Mouse (Mus musculus) heart, adult 18-20 months (tissue): ENCODE data around the gene Znrf4. TPM values are rescaled to one million over a fixed set of nuclear protein-coding genes. Genes with fewer than 3 reads are reported as not detected.

ENCODE experiments used
- DNase-seq, 2 experiments: peaks; one replicate each; pipeline ENCODE4 v3.0.0; 2021 to 2022; ENCODE audit warnings: mixed read lengths in 1 of 2
- long read RNA-seq, 2 experiments: library from polyadenylated mRNA; stranded (forward); transcript quantifications; one replicate each; pipeline ENCODE4 v2.0.0; 2021
- total RNA-seq, 2 experiments: library from RNA; stranded (reverse); gene quantifications; 2 replicates each; pipeline ENCODE4 v1.2.3; 2021

Znrf4 gene
- total RNA-seq, result not detected
- long read RNA-seq, experiment 1, result 0 reads
- long read RNA-seq, experiment 2, result 0 reads

DNA sequence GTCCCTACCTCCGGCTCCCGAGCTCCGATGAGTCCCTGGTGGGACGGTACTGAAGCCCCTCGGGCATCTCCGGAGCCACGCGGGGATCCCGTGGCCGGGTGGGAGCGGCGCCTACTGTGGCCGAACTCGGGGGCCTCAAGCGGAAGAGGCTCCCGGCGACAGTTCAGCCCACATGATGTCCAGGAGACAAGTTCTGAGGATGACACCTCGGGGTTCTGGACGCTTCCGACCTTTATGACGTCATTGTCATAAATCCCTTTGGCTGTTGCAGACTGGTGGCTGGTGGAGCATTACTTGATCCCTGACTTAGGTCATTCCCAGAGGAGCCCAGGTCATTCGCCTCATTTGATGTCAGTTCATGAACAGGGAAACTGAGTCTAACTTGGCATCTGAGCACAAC lies at the start of gene Znrf4:
Gene Znrf4, minus strand, starts transcription at position 122 of the 400 bp plus-strand sequence.
- no peak for DNase-seq

DNA sequence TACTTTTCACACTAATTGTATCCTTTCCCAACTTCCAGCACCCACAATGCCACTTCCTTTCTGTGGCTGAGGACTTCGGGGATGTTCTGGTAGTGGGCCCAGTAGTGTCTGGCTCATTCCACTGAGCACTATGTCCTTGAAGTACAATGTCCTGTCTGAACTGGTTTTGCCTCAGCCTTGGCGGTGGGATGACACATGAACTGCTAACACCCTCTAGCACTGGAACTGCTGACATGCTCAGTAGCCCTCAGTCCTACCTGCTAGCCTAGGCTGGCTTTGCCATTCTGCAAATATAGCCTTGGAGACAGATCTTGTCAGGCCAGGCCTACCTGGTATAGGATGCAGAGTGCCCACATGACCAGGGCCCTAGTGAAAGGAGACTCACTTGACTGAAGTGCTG lies 49.6 kb upstream of the Znrf4 start:
- DNase-seq, result no peak

DNA sequence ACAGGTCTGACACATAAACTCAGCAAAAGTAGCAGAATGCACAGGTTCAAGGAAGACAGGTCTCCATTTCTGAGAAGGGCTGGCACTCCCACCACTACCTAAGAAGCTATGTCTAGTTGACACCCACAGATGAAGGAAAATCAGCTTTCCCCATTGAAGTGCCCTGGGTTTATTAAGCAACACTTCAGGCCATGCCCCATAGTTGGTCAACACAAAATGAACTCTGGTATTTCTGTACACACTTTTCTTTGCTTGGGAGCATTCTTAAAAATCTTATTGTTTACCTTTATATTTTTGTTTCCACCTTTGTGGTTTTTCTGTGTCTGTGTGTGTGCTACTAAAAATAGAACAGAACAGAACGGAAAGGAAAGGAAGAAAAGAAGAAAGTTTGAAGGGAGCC lies 47.9 kb upstream of the Znrf4 start:
- no peak for DNase-seq

GRCm38 (mm10) chr17:56559386-56559785 lies 47.2 kb upstream of the Znrf4 start:
- no peak for DNase-seq

DNA sequence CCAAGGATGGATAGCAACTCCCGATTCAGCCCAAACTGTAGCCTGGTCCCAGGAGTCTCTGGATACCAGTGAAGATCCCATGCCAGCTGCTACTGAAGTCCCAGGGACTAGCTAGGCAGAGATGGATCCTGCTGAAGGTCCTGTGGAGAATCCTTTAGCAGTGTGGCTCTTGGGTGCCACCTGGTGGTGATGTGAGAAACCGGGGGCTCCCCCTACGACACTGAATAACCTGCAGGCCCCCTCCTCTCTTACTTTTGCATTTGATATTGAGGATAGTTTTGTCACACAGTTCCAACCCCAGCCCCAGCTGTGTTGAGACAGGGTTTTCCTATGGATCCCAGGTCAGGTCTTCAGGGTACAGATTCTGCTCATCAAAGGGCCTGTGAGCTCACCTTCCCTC lies 46.2 kb upstream of the Znrf4 start:
- DNase-seq, result peak; percentile 43 to 80

GRCm38 (mm10) chr17:56554122-56554551 lies 41.9 kb upstream of the Znrf4 start, which contains the start of gene Gm20219:
Gene Gm20219 (minus strand): TSS chr17:56554387.
- no peak for DNase-seq

- peak; percentile 53 to 83 for DNase-seq
Measured at GRCm38 (mm10) chr17:56552781-56553363, 40.6 kb upstream of the Znrf4 start.

DNA sequence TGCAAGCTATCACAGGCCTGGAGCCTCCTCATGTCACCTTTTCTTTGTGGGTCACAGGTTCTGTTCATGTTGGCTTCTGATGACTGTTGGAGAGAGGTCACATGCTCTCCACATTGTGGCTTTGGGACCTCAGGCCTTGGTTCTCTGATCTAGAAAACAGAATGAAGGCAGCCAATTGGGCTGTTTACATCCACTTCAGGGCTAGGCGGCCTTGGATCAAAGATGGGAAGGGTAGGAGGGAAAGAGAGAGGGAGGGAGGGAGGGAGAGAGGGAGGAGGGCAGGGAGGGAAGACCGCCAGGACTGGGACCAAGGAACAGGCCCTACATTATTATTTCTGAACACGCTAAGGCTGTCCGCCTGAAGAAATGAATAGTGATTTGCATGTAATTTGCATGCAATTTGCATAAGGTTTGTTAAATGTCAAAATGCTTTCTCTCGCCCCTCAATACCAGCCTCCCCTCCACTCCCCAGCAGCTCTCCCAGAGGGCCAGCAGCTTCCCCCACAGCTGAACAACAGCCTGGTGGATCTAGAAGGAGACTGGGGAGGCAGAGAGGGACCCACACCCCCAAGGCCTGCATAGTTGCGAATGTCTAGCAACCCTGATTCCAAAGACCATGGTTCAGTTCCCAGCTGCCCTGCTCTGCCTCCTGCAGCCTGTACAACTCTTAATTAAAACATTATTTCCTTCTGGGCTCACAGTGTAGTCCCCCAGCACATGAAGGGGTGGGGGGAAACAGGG lies 39.8 kb upstream of the Znrf4 start:
- DNase-seq, result no peak

DNA sequence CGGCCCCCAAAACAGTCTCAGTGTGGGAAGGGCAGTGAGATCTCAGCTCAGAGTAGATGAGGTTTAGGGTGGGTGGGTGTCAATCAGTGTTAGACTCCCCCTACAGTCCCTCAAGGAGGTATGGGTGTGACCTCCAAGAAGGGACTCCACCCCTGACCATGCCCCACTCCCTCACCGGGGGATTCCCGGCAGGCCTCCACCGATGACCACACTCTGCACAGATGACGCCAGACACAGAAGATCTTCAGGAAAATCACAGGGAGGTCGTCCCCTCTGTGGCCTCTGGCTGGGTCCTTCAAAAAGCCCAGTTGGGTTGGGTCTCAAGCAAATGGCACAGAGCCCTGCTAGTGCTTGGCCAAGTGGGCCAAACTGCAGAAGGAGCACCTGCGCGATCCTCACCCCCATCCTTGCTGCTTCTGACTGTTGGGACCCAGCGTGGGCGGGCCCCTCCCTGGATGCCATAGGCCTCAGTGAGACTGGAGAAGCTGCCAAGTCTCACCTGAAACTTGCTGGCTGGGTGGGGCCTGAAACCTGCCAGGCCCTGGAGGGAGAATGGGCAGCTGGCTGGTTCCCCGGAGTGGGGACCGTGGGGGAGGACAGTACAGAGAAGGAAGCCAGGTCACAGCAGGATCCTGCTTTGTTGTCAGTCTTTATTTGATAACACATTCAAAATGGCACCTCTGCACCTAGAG lies 38.7 kb upstream of the Znrf4 start:
- DNase-seq, result no peak

DNA sequence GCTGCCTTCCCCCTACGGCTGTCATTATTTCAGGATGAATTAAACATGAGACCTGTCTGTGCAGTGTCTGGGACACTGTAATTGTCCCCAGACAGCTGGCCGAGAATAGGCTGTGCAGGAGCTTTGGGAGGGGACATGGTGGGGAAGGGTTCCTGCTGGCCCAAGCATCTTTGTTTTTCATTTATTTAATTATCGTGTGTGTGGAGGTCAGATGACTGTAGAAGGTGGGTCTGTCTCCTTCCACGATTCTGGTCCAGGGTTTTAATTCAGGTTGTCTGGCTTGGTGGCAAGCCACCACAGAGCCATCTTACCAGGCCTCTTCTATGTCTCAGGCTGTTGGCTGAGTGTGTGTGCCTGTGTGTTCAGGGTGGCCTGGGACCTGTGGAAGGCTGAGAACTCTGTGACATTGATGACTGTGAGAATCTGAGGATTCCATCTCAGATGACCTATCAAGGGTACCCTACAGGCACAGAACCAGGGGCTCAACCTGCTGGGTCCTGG lies 36.4 kb upstream of the Znrf4 start:
- DNase-seq, result no peak

- no peak for DNase-seq
Measured at GRCm38 (mm10) chr17:56547846-56548604, 35.8 kb upstream of the Znrf4 start.

GRCm38 (mm10) chr17:56547116-56547845 lies 35.0 kb upstream of the Znrf4 start:
- DNase-seq, result peak; percentile 33 to 49

DNA sequence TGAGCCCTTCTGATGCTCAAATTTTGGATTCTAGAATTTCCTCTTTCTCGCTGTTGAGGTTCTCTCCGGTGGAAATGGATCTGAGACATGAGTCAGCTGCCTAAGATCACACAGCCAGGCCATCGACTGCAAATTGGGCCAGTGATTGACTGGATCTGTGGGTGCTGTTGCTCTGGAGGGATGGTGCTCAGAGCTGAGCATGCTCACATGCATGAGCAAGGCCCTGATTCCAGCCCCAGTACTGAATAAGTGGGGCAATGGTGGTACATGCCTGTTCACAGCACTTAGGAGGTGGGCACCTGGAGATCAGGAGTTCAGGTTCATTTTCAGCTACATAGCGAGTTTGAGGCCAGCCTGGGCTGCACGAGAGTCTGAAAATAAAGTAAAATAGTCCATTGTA lies 34.3 kb upstream of the Znrf4 start:
- no peak for DNase-seq

DNA sequence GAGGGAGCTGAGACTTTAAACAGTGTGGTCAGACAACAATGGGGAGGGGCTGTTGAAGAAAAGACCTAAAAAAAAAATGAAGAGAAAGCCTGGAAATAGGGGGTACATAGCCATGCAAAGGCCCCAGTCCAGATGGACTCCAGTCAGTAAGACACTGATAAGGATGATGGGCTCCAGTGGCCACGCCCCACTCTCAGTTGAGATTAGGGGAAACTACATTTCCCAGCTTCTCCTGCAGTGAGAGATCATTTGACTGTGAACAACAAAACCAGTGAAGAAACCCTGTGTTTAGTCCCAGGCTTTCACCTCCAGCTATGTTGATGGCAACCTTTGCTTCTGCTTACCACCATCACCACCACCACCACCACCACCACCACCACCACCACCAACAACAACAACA lies 33.7 kb upstream of the Znrf4 start:
- no peak for DNase-seq

DNA sequence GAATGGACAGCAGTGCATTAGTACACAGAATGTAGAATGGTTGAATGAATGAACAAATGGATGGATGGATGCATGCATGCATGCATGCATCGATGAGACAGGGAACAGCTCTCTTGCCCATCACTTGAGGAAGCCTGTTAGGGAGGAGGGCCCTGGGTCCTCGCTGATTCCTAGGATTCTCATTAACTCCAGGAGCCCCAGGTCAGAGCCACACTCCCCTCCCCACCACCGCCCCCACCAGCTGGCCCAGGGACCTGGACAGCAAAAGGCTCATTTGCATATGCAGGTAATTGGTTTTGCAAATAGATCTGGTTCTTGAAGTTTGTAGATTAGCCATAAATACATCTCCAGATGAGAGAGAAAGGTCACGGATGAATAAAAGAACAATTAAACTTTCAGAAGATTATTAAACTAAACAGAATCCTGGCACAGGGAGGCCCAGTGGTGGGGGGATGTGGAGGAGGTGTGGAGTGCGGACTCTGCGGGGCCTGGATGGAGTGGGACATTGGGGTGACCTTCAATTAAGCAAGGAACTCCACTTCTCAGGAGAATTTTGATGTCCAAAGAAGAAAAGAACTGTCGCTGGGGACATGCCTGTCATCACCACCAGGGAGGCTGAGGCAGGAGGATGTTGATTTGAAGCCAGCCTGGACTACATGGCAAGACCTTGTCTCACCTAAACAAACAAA lies 32.6 kb upstream of the Znrf4 start:
- no peak for DNase-seq

DNA sequence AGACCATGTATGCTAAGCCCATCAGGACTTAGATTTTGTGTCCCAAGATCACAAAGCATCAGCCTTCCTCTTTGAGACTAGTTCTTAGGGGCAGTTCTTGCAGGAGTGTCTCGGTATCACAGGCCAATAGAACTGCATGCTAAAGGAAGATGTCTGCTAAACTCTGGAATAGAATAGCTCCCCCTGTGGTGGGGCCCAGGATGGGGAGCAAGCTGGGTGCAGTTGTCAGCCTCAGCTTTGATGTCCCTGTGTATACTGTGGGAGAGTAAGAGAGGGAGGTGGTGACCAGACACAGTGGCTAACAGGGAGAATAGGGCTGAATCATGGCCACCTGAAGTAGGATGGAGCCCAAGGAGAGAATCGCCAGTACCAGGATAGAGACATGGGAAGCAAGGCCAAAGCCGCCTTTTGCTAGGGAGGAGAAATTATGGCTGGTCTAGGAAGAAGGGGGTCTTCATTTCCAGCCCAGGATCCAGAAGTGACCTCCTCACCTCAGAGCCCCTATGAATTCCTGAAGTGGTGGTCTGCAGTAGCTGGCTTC lies 31.5 kb upstream of the Znrf4 start:
- no peak for DNase-seq

DNA sequence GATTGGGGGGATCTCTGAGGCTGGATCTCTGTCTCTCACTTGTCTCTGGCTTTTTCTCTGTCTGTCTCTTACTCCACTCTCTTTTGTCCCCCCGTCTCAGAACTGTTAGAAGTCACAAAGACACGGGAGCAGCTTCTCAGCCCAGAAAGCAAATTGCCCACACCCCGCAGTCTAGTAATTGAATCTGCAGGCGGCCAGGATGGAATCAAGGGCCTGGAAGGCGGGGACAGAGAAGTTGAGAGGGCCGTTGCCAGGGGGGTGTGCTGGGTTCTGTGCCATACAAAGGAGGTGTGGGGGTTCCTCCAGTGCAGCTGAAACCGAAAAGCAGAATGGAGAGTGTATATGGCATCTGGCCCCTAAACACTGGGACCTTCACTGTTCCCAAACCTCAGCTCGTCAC lies 30.5 kb upstream of the Znrf4 start:
- no peak for DNase-seq

- DNase-seq, result no peak
Measured at GRCm38 (mm10) chr17:56540562-56540975, 28.3 kb upstream of the Znrf4 start.

- DNase-seq, result no peak
Measured at GRCm38 (mm10) chr17:56537912-56538311, 25.7 kb upstream of the Znrf4 start.

GRCm38 (mm10) chr17:56536874-56537273 lies 24.6 kb upstream of the Znrf4 start:
- no peak for DNase-seq

- no peak for DNase-seq
Measured at GRCm38 (mm10) chr17:56536192-56536591, 24.0 kb upstream of the Znrf4 start.
